Mouse (Mus musculus) lung, adult 18-20 months (tissue): ENCODE measurements at regions not wholly inside any gene's neighbourhood (a gene's known extent, or its start where the extent isn't known, plus 50 kb on each side); places are given as distances from the start of the nearest gene placed in this dataset.
A peak's percentile ranks its signal among the peaks of the same experiment; 100 is the strongest.

Experiments used
- DNase-seq, 2 experiments: peaks; one replicate each; pipeline ENCODE4 v3.0.0; 2022; ENCODE audit warnings: mixed read lengths in 2 of 2

- DNase-seq: no peak
These were observed 152.5 kb upstream of the A530016L24Rik start for GRCm38 (mm10) chr12:112336691-112337295.

GRCm38 (mm10) chr12:112337443-112337842 lies 151.8 kb upstream of the A530016L24Rik start:
- DNase-seq: no peak

GRCm38 (mm10) chr12:112338976-112339375 lies 150.3 kb upstream of the A530016L24Rik start:
- DNase-seq: no peak

- peak; percentile 17 to 47 for DNase-seq
These were observed 149.6 kb upstream of the A530016L24Rik start for GRCm38 (mm10) chr12:112339481-112340179.

- no peak for DNase-seq
These were observed 149.0 kb upstream of the A530016L24Rik start for GRCm38 (mm10) chr12:112340248-112340647.

- peak; percentile 53 to 72 for DNase-seq
These were observed 147.3 kb upstream of the A530016L24Rik start for GRCm38 (mm10) chr12:112341726-112342469.

- no peak for DNase-seq
These were observed 146.2 kb upstream of the A530016L24Rik start for GRCm38 (mm10) chr12:112343064-112343463.

- no peak for DNase-seq
These were observed 145.0 kb upstream of the A530016L24Rik start for GRCm38 (mm10) chr12:112344285-112344684.

GRCm38 (mm10) chr12:112345797-112346196 lies 143.5 kb upstream of the A530016L24Rik start:
- DNase-seq: no peak

- DNase-seq: no peak
These were observed 141.1 kb upstream of the A530016L24Rik start for GRCm38 (mm10) chr12:112348116-112348515.

- no peak for DNase-seq
These were observed 139.5 kb upstream of the A530016L24Rik start for GRCm38 (mm10) chr12:112349676-112350318.

- DNase-seq: no peak
These were observed 138.5 kb upstream of the A530016L24Rik start for GRCm38 (mm10) chr12:112350733-112351132.

GRCm38 (mm10) chr12:112363349-112363748 lies 125.9 kb upstream of the A530016L24Rik start:
- DNase-seq: no peak

GRCm38 (mm10) chr12:112367221-112367620 lies 122.0 kb upstream of the A530016L24Rik start:
- DNase-seq: no peak

- DNase-seq: no peak
These were observed 121.1 kb upstream of the A530016L24Rik start for GRCm38 (mm10) chr12:112368112-112368511.

GRCm38 (mm10) chr12:112369581-112370371 lies 119.5 kb upstream of the A530016L24Rik start:
- DNase-seq: no peak

- no peak for DNase-seq
These were observed 116.8 kb upstream of the A530016L24Rik start for GRCm38 (mm10) chr12:112372234-112373050.

GRCm38 (mm10) chr12:112373966-112374365 lies 115.3 kb upstream of the A530016L24Rik start:
- DNase-seq: no peak

- no peak for DNase-seq
These were observed 113.0 kb upstream of the A530016L24Rik start for GRCm38 (mm10) chr12:112376236-112376635.

GRCm38 (mm10) chr12:112376701-112377100 lies 112.5 kb upstream of the A530016L24Rik start:
- no peak for DNase-seq

- no peak for DNase-seq
These were observed 110.6 kb upstream of the A530016L24Rik start for GRCm38 (mm10) chr12:112378482-112379243.
